Mouse (Mus musculus): ENCODE results near the gene Mxra8. TPM values are rescaled to one million over a fixed set of nuclear protein-coding genes. Genes with fewer than 3 reads are reported as not detected.
A peak's percentile ranks its signal among the peaks of the same experiment; 100 is the strongest.

The Mxra8 gene
- total and polyA plus RNA-seq, 3 experiments, result 26.7 to 84.7 (median 31.9) TPM

DNA sequence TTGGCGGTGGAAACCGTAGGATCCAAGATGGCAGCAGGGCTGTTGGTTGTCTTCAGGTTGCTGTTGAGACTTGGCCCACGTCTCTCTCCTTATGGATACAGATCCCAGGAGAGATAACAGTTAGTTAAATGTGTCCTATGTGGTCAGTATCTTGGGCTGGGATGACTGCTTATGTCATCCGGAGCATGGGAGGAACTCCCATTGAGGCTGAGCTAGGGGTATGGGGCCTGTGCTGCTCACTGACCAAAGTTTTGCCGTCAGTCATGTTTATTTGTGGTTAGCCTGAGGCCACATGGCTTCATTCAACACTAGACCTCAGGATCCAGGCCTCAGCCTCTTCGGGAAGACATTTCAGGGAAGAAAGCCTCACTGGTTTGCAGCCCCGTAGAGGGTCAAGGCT is 31.9 kb downstream of the Mxra8 start:
- Histone ChIP-seq H3K4me3 (no peak overlapping the region), H3K27ac (no peak overlapping the region), H3K9ac (ENCODE audit: low read depth, low read length) (no peak overlapping the region), H3K27me3 (ENCODE audit: control insufficient read depth, insufficient read depth, low read length) (no peaks in the 10 kb centered on the region), H3K4me1 (ENCODE audit: control insufficient read depth, insufficient read depth, low read length) (no peaks in the 10 kb centered on the region), H3K79me2 (replicated peaks; ENCODE audit: control insufficient read depth, insufficient read depth, low read length) (no peaks in the 10 kb centered on the region), H3K36me3 (ENCODE audit: control insufficient read depth, insufficient read depth, low read length) (no peaks in the 10 kb centered on the region)
- no peak for DNase-seq
- WGBS, result 93% methylated on average over 7 of the region's 7 CpGs
- TF ChIP-seq CTCF (IDR thresholded peaks at IDR 0.05) (no peak), POLR2A (IDR thresholded peaks at IDR 0.05; ENCODE audit: insufficient read depth, low read depth, low read length) (no peak), EP300 (IDR thresholded peaks at IDR 0.05; ENCODE audit: insufficient read depth, low read depth, low read length) (no peak)
- intact Hi-C loops (cut with DNase I), result no loop called here

DNA sequence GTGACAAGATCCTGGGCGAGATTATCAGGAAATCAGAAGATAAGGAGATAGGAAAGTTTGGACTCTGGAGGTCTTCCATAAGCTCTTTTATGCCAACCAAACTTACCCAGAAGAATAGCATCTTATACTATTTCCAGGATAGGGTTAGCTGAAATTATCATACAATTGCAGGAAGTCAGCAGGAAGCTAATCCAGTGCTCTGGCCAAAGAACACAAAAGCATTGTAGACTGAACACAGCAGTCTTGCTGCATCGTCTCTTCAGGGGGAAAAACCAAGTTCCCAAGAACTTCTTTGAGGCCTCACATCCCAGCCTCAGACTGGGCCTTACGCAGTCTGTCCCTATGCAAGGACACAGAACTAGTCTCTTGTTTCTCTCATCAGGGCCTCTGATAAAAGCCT is 44.1 kb downstream of the Mxra8 start:
- Histone ChIP-seq H3K4me3 (0 out of 2 replicates have a peak overlapping the region, but pooled peaks have one; percentile 9), H3K9ac (ENCODE audit: low read depth, low read length) (no peak overlapping the region), H3K79me2 (replicated peaks; ENCODE audit: control insufficient read depth, insufficient read depth, low read length) (no peaks in the 10 kb centered on the region), H3K27me3 (ENCODE audit: control insufficient read depth, insufficient read depth, low read length) (no peaks in the 10 kb centered on the region), H3K36me3 (ENCODE audit: control insufficient read depth, insufficient read depth, low read length) (peaks cover 8% of the 10 kb centered on the region), H3K4me1 (ENCODE audit: control insufficient read depth, insufficient read depth, low read length) (peaks cover 8% of the 10 kb centered on the region), H3K27ac (peak overlapping the region; percentile 83)
- intact Hi-C loops (cut with DNase I), result no loop called here
- peak in 1 of 2 experiments; percentile 18 for DNase-seq
- TF ChIP-seq POLR2A (IDR thresholded peaks at IDR 0.05; ENCODE audit: insufficient read depth, low read depth, low read length) (peak; percentile 70; the same call in 1 of the 2 replicates), EP300 (IDR thresholded peaks at IDR 0.05; ENCODE audit: insufficient read depth, low read depth, low read length) (no peak), CTCF (IDR thresholded peaks at IDR 0.05) (no peak)
- 29% methylated on average over 3 of the region's 3 CpGs for WGBS

DNA sequence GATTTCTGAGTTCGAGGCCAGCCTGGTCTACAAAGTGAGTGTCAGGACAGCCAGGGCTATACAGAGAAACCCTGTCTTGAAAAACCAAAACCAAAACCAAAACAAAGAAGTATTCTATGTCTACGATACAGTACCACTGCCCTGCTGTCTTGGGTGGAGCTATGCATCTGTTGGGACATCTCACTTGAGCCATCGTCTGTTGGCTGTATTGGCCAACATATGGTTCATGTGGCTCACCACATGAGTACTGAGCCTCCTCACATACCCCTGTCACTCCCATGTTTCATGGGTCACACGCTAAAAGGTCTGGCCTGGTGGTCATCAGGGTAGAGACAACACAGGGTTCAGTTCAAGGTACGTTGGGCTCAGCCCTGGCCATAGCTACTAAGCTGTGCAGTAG is 46.9 kb downstream of the Mxra8 start:
- H3K27ac ChIP-seq, result no peak overlapping the region
- no peak for DNase-seq
- peaks cover 8% of the 10 kb centered on the region for H3K36me3 ChIP-seq (ENCODE audit: control insufficient read depth, insufficient read depth, low read length)
- no peak overlapping the region for H3K4me3 ChIP-seq
- no peak overlapping the region for H3K9ac ChIP-seq (ENCODE audit: low read depth, low read length)
- WGBS, result 94% methylated on average over 5 of the region's 5 CpGs
- intact Hi-C loops (cut with DNase I), result no loop called here
- no peaks in the 10 kb centered on the region for H3K27me3 ChIP-seq (ENCODE audit: control insufficient read depth, insufficient read depth, low read length)
- H3K79me2 ChIP-seq (replicated peaks; ENCODE audit: control insufficient read depth, insufficient read depth, low read length), result 0 out of 2 replicates have a peak, but pooled peaks cover 1% of the 10 kb centered on the region
- H3K4me1 ChIP-seq (ENCODE audit: control insufficient read depth, insufficient read depth, low read length), result peaks cover 12% of the 10 kb centered on the region
- no peak for TF ChIP-seq EP300 (IDR thresholded peaks at IDR 0.05; ENCODE audit: insufficient read depth, low read depth, low read length)

DNA sequence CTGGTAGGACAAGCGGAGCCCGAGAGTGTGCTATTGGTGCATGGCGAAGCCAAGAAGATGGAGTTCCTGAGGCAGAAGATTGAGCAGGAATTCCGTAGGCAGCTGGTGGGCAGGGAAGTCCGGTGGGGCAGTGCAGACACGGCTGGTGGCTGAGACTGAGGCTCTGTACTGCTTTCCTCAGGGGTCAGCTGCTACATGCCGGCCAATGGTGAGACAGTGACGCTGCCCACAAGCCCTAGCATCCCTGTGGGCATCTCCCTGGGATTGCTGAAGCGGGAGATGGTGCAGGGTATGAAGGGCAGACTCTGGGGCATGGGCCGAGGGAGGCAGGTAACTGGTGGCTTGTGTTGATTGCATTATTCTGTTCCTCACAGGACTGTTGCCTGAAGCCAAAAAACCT is 48.2 kb downstream of the Mxra8 start:
- no peak overlapping the region for H3K9ac ChIP-seq (ENCODE audit: low read depth, low read length)
- intact Hi-C loops (cut with DNase I), result no loop called here
- TF ChIP-seq POLR2A (IDR thresholded peaks at IDR 0.05; ENCODE audit: insufficient read depth, low read depth, low read length) (no peak), CTCF (IDR thresholded peaks at IDR 0.05) (no peak), EP300 (IDR thresholded peaks at IDR 0.05; ENCODE audit: insufficient read depth, low read depth, low read length) (no peak)
- 87% methylated on average over 10 of the region's 10 CpGs for WGBS
- H3K4me3 ChIP-seq, result no peak overlapping the region
- H3K79me2 ChIP-seq (replicated peaks; ENCODE audit: control insufficient read depth, insufficient read depth, low read length), result peaks cover 7% of the 10 kb centered on the region; the same call in 1 of the 2 replicates
- DNase-seq, result no peak
- no peaks in the 10 kb centered on the region for H3K27me3 ChIP-seq (ENCODE audit: control insufficient read depth, insufficient read depth, low read length)
- H3K36me3 ChIP-seq (ENCODE audit: control insufficient read depth, insufficient read depth, low read length), result peaks cover 6% of the 10 kb centered on the region
- peaks cover 12% of the 10 kb centered on the region for H3K4me1 ChIP-seq (ENCODE audit: control insufficient read depth, insufficient read depth, low read length)
- no peak overlapping the region for H3K27ac ChIP-seq

DNA sequence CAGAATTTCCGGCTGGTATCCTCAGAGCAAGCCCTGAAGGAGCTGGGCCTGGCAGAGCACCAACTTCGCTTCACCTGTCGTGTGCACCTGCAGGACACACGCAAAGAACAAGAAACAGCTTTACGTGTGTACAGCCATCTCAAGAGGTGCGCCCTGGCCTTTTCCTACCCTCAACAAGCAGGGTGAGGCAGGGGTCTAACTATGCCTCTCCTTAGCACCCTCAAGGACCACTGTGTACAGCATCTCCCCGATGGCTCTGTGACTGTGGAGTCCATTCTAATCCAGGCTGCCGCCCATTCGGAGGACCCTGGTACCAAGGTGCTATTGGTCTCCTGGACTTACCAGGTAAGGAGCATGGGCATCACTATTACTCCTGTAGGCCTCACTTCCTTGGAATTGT is 48.7 kb downstream of the Mxra8 start:
- no peaks in the 10 kb centered on the region for H3K27me3 ChIP-seq (ENCODE audit: control insufficient read depth, insufficient read depth, low read length)
- intact Hi-C loops (cut with DNase I), result no loop called here
- no peak overlapping the region for H3K4me3 ChIP-seq
- H3K27ac ChIP-seq, result no peak overlapping the region
- WGBS, result 95% methylated on average over 9 of the region's 9 CpGs
- H3K4me1 ChIP-seq (ENCODE audit: control insufficient read depth, insufficient read depth, low read length), result peaks cover 12% of the 10 kb centered on the region
- peaks cover 9% of the 10 kb centered on the region; the same call in 1 of the 2 replicates for H3K79me2 ChIP-seq (replicated peaks; ENCODE audit: control insufficient read depth, insufficient read depth, low read length)
- no peak for TF ChIP-seq CTCF (IDR thresholded peaks at IDR 0.05)
- TF ChIP-seq POLR2A (IDR thresholded peaks at IDR 0.05; ENCODE audit: insufficient read depth, low read depth, low read length), result no peak
- no peak for TF ChIP-seq EP300 (IDR thresholded peaks at IDR 0.05; ENCODE audit: insufficient read depth, low read depth, low read length)
- no peak overlapping the region for H3K9ac ChIP-seq (ENCODE audit: low read depth, low read length)
- peaks cover 2% of the 10 kb centered on the region; the same call in 1 of the 2 replicates for H3K36me3 ChIP-seq (ENCODE audit: control insufficient read depth, insufficient read depth, low read length)
- DNase-seq, result peak in 1 of 2 experiments; percentile 13

DNA sequence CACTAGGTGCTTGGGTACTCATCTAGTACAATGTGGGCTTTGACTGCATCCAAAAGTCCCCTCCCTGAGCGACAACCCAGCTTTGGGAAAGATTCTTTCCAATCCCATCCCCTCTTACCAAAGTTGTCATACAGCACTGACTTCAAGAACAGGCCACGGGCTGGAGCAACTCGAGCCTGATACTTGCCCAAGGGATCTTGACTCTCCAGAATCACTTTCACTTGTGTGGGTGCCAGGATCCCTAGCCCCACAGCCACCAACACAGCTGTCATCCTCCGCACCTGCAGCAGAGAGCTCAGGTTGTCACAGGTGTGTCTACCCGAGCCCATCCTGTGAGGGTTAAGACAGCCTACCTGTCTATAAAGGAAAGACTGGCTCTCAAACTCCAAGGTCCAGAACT is 49.8 kb downstream of the Mxra8 start:
- 88% methylated on average over 5 of the region's 5 CpGs for WGBS
- Histone ChIP-seq H3K27ac (no peak overlapping the region), H3K4me1 (ENCODE audit: control insufficient read depth, insufficient read depth, low read length) (peaks cover 18% of the 10 kb centered on the region), H3K27me3 (ENCODE audit: control insufficient read depth, insufficient read depth, low read length) (no peaks in the 10 kb centered on the region), H3K4me3 (no peak overlapping the region), H3K36me3 (ENCODE audit: control insufficient read depth, insufficient read depth, low read length) (no peaks in the 10 kb centered on the region; the same call in 1 of the 2 replicates), H3K9ac (ENCODE audit: low read depth, low read length) (no peak overlapping the region), H3K79me2 (replicated peaks; ENCODE audit: control insufficient read depth, insufficient read depth, low read length) (peaks cover 10% of the 10 kb centered on the region; the same call in 1 of the 2 replicates)
- DNase-seq, result peak; percentile 1 to 15
- intact Hi-C loops (cut with DNase I), result no loop called here
- TF ChIP-seq POLR2A (IDR thresholded peaks at IDR 0.05; ENCODE audit: insufficient read depth, low read depth, low read length), result no peak
- no peak for TF ChIP-seq EP300 (IDR thresholded peaks at IDR 0.05; ENCODE audit: insufficient read depth, low read depth, low read length)
- no peak for TF ChIP-seq CTCF (IDR thresholded peaks at IDR 0.05)
